Mouse (Mus musculus): ENCODE data around the gene Plekhs1. TPM values are rescaled to one million over a fixed set of nuclear protein-coding genes. Genes with fewer than 3 reads are reported as not detected.
A peak's percentile ranks its signal among the peaks of the same experiment; 100 is the strongest.

Gene Plekhs1
- polyA plus RNA-seq, 1 experiment: 0.15 TPM

DNA sequence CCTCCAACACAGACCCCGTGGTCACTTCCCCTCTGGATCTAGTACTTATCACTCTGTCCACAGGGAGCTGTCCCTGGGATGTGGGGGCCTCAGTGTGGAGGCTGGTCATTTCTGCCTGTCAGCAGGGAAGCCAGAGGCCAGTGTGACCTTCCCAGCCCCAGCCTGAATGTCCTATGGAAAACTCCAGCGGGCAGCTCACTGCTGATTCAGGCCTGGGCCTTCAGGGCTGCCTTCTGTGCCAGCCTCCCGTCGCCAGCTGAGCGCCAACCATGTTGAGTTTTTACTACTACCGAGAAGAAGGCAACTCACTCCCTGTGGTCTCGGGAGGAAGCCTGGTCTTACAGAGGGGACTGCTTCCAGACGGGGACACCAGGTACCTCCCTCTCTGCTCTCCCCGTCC is 35.9 kb upstream of the Plekhs1 start:
- 48% methylated on average over 9 of the region's 9 CpGs for WGBS
- Histone ChIP-seq H3K27me3 (ENCODE audit: control insufficient read depth, insufficient read depth, low read length) (no peaks in the 10 kb centered on the region), H3K4me3 (replicated peaks; ENCODE audit: insufficient read depth, low read depth, low read length) (no peak overlapping the region), H3K27ac (ENCODE audit: insufficient read depth, low read length) (no peak overlapping the region), H3K4me1 (ENCODE audit: control insufficient read depth, insufficient read depth, low read length) (no peaks in the 10 kb centered on the region)
- no peak for DNase-seq
- TF ChIP-seq POLR2A (IDR thresholded peaks at IDR 0.05; ENCODE audit: borderline replicate concordance, insufficient read depth, low read length) (no peak), CTCF (IDR thresholded peaks at IDR 0.05; ENCODE audit: borderline replicate concordance, insufficient read depth, low read depth, low read length) (no peak)

DNA sequence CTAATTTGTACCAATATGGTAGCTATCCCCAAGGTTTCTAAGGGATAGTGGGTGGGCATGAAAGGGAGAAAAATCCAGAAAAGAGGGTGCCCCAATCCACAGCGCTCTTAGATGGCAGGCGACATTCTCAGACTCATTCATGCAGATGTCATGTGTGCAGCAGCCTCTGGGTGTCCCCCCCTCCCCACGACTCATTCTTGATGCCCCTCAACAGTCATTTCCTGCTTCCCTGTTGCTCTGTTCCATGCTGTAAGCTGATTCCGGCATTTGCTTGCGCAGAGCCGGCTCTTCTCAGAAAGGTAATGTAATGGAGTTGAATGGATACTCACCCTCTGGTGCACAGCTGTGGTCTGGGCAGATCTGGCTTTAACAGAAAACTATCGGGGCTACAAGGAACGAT is 31.1 kb upstream of the Plekhs1 start:
- no peaks in the 10 kb centered on the region for H3K4me1 ChIP-seq (ENCODE audit: control insufficient read depth, insufficient read depth, low read length)
- TF ChIP-seq CTCF (IDR thresholded peaks at IDR 0.05; ENCODE audit: borderline replicate concordance, insufficient read depth, low read depth, low read length): no peak
- no peak for TF ChIP-seq POLR2A (IDR thresholded peaks at IDR 0.05; ENCODE audit: borderline replicate concordance, insufficient read depth, low read length)
- no peak for DNase-seq
- no peaks in the 10 kb centered on the region for H3K27me3 ChIP-seq (ENCODE audit: control insufficient read depth, insufficient read depth, low read length)
- no peak overlapping the region for H3K4me3 ChIP-seq (replicated peaks; ENCODE audit: insufficient read depth, low read depth, low read length)
- WGBS: 68% methylated on average over 8 of the region's 8 CpGs
- H3K27ac ChIP-seq (ENCODE audit: insufficient read depth, low read length): no peak overlapping the region

DNA sequence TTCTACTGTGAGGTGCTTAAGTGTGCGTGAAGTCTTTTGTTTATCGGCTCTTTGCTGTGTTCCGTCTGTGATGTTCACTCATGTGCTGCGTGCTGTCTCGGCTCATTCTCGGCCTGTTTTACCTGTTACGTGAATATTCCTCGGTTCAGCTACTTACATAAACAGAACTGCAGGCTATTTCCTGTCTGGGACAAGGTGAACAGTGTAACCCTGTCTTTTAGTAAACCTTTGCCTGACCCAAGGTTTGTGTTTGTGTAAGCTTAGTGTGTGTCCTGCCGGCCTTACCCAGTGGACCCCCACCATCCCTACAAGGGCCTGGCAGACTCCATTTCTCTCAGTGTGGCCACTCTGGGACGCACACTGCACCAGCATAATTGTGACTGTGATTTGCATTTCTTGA is 28.7 kb upstream of the Plekhs1 start:
- TF ChIP-seq CTCF (IDR thresholded peaks at IDR 0.05; ENCODE audit: borderline replicate concordance, insufficient read depth, low read depth, low read length): no peak
- TF ChIP-seq POLR2A (IDR thresholded peaks at IDR 0.05; ENCODE audit: borderline replicate concordance, insufficient read depth, low read length): no peak
- no peak for DNase-seq
- Histone ChIP-seq H3K27ac (ENCODE audit: insufficient read depth, low read length) (no peak overlapping the region), H3K4me1 (ENCODE audit: control insufficient read depth, insufficient read depth, low read length) (no peaks in the 10 kb centered on the region), H3K27me3 (ENCODE audit: control insufficient read depth, insufficient read depth, low read length) (no peaks in the 10 kb centered on the region), H3K4me3 (replicated peaks; ENCODE audit: insufficient read depth, low read depth, low read length) (no peak overlapping the region)
- WGBS: 70% methylated on average over 10 of the region's 10 CpGs

DNA sequence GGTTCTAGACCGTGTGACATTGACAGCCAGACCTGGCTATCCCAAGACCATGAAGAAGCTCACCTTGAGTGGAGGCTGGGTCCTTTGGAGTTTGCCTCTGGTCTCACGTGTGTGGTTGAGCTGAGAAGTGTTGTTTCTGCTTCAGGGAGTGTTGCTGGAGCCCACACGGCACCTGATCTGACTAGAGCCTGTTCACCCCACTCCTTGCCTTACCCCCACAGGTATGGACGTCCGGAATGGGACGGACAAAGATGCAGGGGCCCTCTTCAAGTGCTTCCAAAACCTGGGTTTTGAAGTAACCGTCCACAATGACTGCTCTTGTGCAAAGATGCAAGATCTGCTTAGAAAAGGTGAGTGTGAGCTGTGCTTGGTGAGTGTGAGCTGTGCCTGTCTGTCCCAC is 27.9 kb upstream of the Plekhs1 start:
- Histone ChIP-seq H3K4me1 (ENCODE audit: control insufficient read depth, insufficient read depth, low read length) (no peaks in the 10 kb centered on the region), H3K27ac (ENCODE audit: insufficient read depth, low read length) (no peak overlapping the region), H3K27me3 (ENCODE audit: control insufficient read depth, insufficient read depth, low read length) (no peaks in the 10 kb centered on the region), H3K4me3 (replicated peaks; ENCODE audit: insufficient read depth, low read depth, low read length) (no peak overlapping the region)
- DNase-seq: no peak
- WGBS: 88% methylated on average over 7 of the region's 7 CpGs
- TF ChIP-seq CTCF (IDR thresholded peaks at IDR 0.05; ENCODE audit: borderline replicate concordance, insufficient read depth, low read depth, low read length) (no peak), POLR2A (IDR thresholded peaks at IDR 0.05; ENCODE audit: borderline replicate concordance, insufficient read depth, low read length) (no peak)

DNA sequence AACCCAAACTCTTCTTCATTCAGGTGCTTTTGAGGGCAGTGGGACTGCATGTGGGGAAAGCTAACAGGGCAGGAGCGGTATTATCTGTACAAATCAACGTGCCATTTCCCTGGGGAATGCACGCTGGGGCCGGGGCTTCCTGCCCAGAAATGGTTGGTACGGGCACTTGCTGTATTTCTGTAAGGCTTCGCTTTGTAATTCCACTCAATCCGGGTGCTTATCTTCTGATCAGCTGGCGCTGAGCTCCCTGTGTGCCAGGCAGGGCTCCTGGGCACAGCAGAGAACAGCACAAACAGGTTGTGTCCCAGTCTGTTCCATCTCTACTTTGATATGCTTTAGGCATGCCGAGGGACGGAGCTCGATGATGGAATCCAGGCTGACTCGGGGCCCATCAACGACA is 25.1 kb upstream of the Plekhs1 start:
- TF ChIP-seq POLR2A (IDR thresholded peaks at IDR 0.05; ENCODE audit: borderline replicate concordance, insufficient read depth, low read length) (no peak), CTCF (IDR thresholded peaks at IDR 0.05; ENCODE audit: borderline replicate concordance, insufficient read depth, low read depth, low read length) (no peak)
- peak; percentile 58 to 61 for DNase-seq
- WGBS: 66% methylated on average over 13 of the region's 13 CpGs
- H3K27me3 ChIP-seq (ENCODE audit: control insufficient read depth, insufficient read depth, low read length): no peaks in the 10 kb centered on the region
- no peaks in the 10 kb centered on the region for H3K4me1 ChIP-seq (ENCODE audit: control insufficient read depth, insufficient read depth, low read length)
- no peak overlapping the region for H3K4me3 ChIP-seq (replicated peaks; ENCODE audit: insufficient read depth, low read depth, low read length)
- no peak overlapping the region for H3K27ac ChIP-seq (ENCODE audit: insufficient read depth, low read length)

DNA sequence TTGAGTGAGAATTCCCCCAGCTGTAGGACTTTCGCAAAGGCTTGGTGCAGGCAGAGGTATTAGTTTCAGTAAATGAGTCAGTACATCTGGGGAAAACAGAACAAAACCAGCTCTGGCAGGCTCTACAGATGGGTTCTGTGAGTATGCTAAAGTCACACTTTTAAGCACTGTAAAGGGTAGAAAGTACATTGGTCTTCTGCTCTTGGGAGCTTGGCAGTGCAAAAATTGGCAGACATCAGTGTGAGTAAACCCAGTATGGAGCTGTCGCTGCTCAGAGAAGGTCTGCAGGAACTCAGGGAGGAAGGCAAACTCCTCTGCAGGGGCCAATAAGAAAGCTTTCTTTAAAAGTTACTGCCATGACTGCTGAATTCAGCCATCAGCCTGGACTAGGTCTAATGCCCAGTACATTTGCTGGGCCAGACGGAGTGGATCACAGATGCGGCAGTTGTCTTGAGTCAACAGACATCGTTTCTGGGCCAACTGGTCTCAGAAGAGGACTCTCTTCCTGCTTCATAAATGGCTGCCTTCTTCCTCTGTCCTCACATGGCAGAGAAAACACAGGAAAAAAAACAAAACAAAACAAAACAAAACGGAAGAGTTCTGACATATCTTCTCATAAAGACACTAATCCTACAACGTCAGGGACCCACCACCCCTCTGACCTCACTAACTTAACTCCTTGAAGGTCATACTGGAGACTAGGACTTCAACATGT is 22.9 kb upstream of the Plekhs1 start:
- no peak for DNase-seq
- H3K4me1 ChIP-seq (ENCODE audit: control insufficient read depth, insufficient read depth, low read length): no peaks in the 10 kb centered on the region
- no peak overlapping the region for H3K27ac ChIP-seq (ENCODE audit: insufficient read depth, low read length)
- no peaks in the 10 kb centered on the region for H3K27me3 ChIP-seq (ENCODE audit: control insufficient read depth, insufficient read depth, low read length)
- no peak overlapping the region for H3K4me3 ChIP-seq (replicated peaks; ENCODE audit: insufficient read depth, low read depth, low read length)
- 66% methylated on average over 7 of the region's 7 CpGs for WGBS
- TF ChIP-seq CTCF (IDR thresholded peaks at IDR 0.05; ENCODE audit: borderline replicate concordance, insufficient read depth, low read depth, low read length) (no peak), POLR2A (IDR thresholded peaks at IDR 0.05; ENCODE audit: borderline replicate concordance, insufficient read depth, low read length) (no peak)

DNA sequence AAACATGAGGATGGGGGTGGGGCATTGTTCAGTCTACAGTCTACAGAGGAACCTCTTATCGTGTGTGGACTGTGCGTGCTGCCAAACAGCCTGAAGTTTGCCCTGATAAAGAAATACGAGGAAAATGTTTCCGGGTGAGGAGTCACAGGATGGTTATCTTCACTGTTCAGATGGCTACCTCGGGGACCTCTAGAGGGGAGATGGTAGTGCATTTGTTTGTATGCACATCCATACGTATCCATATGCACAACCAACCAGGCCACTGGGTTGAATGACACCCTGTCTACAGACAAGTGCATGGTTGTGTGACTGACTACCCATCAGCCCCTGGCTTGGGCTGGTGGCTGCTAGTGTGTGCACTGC is 22.4 kb upstream of the Plekhs1 start:
- Histone ChIP-seq H3K27me3 (ENCODE audit: control insufficient read depth, insufficient read depth, low read length) (no peaks in the 10 kb centered on the region), H3K27ac (ENCODE audit: insufficient read depth, low read length) (no peak overlapping the region), H3K4me3 (replicated peaks; ENCODE audit: insufficient read depth, low read depth, low read length) (no peak overlapping the region), H3K4me1 (ENCODE audit: control insufficient read depth, insufficient read depth, low read length) (no peaks in the 10 kb centered on the region)
- WGBS: 87% methylated on average over 6 of the region's 6 CpGs
- DNase-seq: no peak
- TF ChIP-seq POLR2A (IDR thresholded peaks at IDR 0.05; ENCODE audit: borderline replicate concordance, insufficient read depth, low read length) (no peak), CTCF (IDR thresholded peaks at IDR 0.05; ENCODE audit: borderline replicate concordance, insufficient read depth, low read depth, low read length) (no peak)

DNA sequence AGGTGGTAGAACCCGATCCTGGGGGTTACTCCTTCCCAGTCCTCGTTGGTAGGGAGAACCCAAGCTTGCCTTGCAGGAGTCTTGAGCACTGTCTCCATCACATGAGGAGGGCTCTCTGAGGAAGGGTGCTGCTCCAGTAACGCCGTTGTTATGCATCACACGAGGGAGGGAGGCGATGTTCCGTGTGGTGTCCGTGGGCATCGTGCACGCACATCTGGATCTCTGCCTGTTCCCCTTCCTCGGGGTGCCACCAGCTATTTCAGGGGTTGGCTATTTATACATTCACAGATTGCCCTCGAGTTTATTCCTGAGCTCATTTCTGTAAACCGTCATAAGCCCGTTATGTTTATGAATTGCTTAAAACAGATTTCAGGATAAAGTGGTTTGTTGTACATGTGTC is 18.0 kb upstream of the Plekhs1 start:
- DNase-seq: no peak
- H3K4me3 ChIP-seq (replicated peaks; ENCODE audit: insufficient read depth, low read depth, low read length): no peak overlapping the region
- H3K27ac ChIP-seq (ENCODE audit: insufficient read depth, low read length): no peak overlapping the region
- H3K27me3 ChIP-seq (ENCODE audit: control insufficient read depth, insufficient read depth, low read length): no peaks in the 10 kb centered on the region
- no peaks in the 10 kb centered on the region for H3K4me1 ChIP-seq (ENCODE audit: control insufficient read depth, insufficient read depth, low read length)
- TF ChIP-seq POLR2A (IDR thresholded peaks at IDR 0.05; ENCODE audit: borderline replicate concordance, insufficient read depth, low read length): no peak
- TF ChIP-seq CTCF (IDR thresholded peaks at IDR 0.05; ENCODE audit: borderline replicate concordance, insufficient read depth, low read depth, low read length): no peak
- WGBS: 81% methylated on average over 14 of the region's 14 CpGs
